Mouse (Mus musculus): ENCODE data around the gene Ahsa1. TPM values are rescaled to one million over a fixed set of nuclear protein-coding genes. Genes with fewer than 3 reads are reported as not detected.
A peak's percentile ranks its signal among the peaks of the same experiment; 100 is the strongest.
"Not testable (repeated sequence)": the region's sequence is repeated elsewhere in the genome, so short reads cannot be mapped to it uniquely, and the experiment has no call there.

The Ahsa1 gene
- total RNA-seq (2021), result 100 to 1,000 TPM; 167 to 194 TPM

- DNase-seq (ENCODE audit: extremely low spot score in 1 of 2, low spot score in 1 of 2), result peak; percentile 65 to 76
Observed at GRCm38 (mm10) chr12:87266108-87266826, at the start of gene Ahsa1, which contains the start of gene Vipas39. Gene Ahsa1, plus strand, starts transcription at chr12:87266479. Gene Vipas39, minus strand, starts transcription at chr12:87266256.

GRCm38 (mm10) chr12:87217596-87217995 is 48.7 kb upstream of the Ahsa1 start:
- DNase-seq (ENCODE audit: extremely low spot score in 1 of 2, low spot score in 1 of 2), result no peak

GRCm38 (mm10) chr12:87219362-87219761 is 46.9 kb upstream of the Ahsa1 start:
- no peak for DNase-seq (ENCODE audit: extremely low spot score in 1 of 2, low spot score in 1 of 2)

GRCm38 (mm10) chr12:87224950-87225349 is 41.3 kb upstream of the Ahsa1 start:
- DNase-seq (ENCODE audit: extremely low spot score in 1 of 2, low spot score in 1 of 2), result no peak

GRCm38 (mm10) chr12:87226801-87227200 is 39.5 kb upstream of the Ahsa1 start:
- DNase-seq (ENCODE audit: extremely low spot score in 1 of 2, low spot score in 1 of 2), result no peak

- no peak for DNase-seq (ENCODE audit: extremely low spot score in 1 of 2, low spot score in 1 of 2)
Observed at GRCm38 (mm10) chr12:87229633-87230032, 36.6 kb upstream of the Ahsa1 start.

- no peak for DNase-seq (ENCODE audit: extremely low spot score in 1 of 2, low spot score in 1 of 2)
Observed at GRCm38 (mm10) chr12:87230379-87230895, 35.8 kb upstream of the Ahsa1 start.

GRCm38 (mm10) chr12:87236882-87237483 is 29.3 kb upstream of the Ahsa1 start:
- no peak for DNase-seq (ENCODE audit: extremely low spot score in 1 of 2, low spot score in 1 of 2)

- DNase-seq (ENCODE audit: extremely low spot score in 1 of 2, low spot score in 1 of 2), result no peak
Observed at GRCm38 (mm10) chr12:87238632-87239031, 27.6 kb upstream of the Ahsa1 start, which contains the start of gene Noxred1. Gene Noxred1, minus strand, starts transcription at chr12:87238732.

GRCm38 (mm10) chr12:87250161-87250560 is 16.1 kb upstream of the Ahsa1 start:
- no peak for DNase-seq (ENCODE audit: extremely low spot score in 1 of 2, low spot score in 1 of 2)

GRCm38 (mm10) chr12:87253878-87254277 is 12.4 kb upstream of the Ahsa1 start:
- DNase-seq (ENCODE audit: extremely low spot score in 1 of 2, low spot score in 1 of 2), result no peak

GRCm38 (mm10) chr12:87256629-87257028 is 9.7 kb upstream of the Ahsa1 start:
- no peak for DNase-seq (ENCODE audit: extremely low spot score in 1 of 2, low spot score in 1 of 2)

GRCm38 (mm10) chr12:87260562-87260961 is 5.7 kb upstream of the Ahsa1 start:
- no peak for DNase-seq (ENCODE audit: extremely low spot score in 1 of 2, low spot score in 1 of 2)

GRCm38 (mm10) chr12:87265444-87265843 is 835 bp upstream of the Ahsa1 start:
- no peak for DNase-seq (ENCODE audit: extremely low spot score in 1 of 2, low spot score in 1 of 2)

- peak in 1 of 2 experiments; percentile 8 for DNase-seq (ENCODE audit: extremely low spot score in 1 of 2, low spot score in 1 of 2)
Observed at GRCm38 (mm10) chr12:87266827-87267603, 736 bp downstream of the Ahsa1 start.

GRCm38 (mm10) chr12:87267682-87268081 is 1.4 kb downstream of the Ahsa1 start:
- peak in 1 of 2 experiments; percentile 27 for DNase-seq (ENCODE audit: extremely low spot score in 1 of 2, low spot score in 1 of 2)

- no peak for DNase-seq (ENCODE audit: extremely low spot score in 1 of 2, low spot score in 1 of 2)
Observed at GRCm38 (mm10) chr12:87274853-87275831, 8.9 kb downstream of the Ahsa1 start.

- not testable (repeated sequence) for DNase-seq (ENCODE audit: extremely low spot score in 1 of 2, low spot score in 1 of 2)
Observed at GRCm38 (mm10) chr12:87277251-87277650, 11.0 kb downstream of the Ahsa1 start.

- no peak for DNase-seq (ENCODE audit: extremely low spot score in 1 of 2, low spot score in 1 of 2)
Observed at GRCm38 (mm10) chr12:87278118-87278730, 11.9 kb downstream of the Ahsa1 start.
